Mouse (Mus musculus) hindbrain, embryonic 12.5 days (tissue): ENCODE measurements around the gene Hcrtr1. TPM values are rescaled to one million over a fixed set of nuclear protein-coding genes. Genes with fewer than 3 reads are reported as not detected.

Source experiments
- ATAC-seq: fragments of 200-750 bp; cut with Nextera tagmentation; 2 replicates; pipeline ENCODE4 v1.8.0; 2017; ENCODE audit warnings: moderate TSS enrichment; ENCODE audit not compliant: low FRiP score
- H3K27ac ChIP-seq: fragments of 300-500 bp; sonication (generic); 2 replicates; pipeline ENCODE4 v1.5.1; 2016; ENCODE audit warnings: mild to moderate bottlenecking
- H3K27me3 ChIP-seq: fragments of 300-500 bp; sonication (generic); 2 replicates; pipeline ENCODE4 v1.6.1; 2016; ENCODE audit warnings: mild to moderate bottlenecking
- H3K36me3 ChIP-seq: fragments of 300-500 bp; sonication (generic); 2 replicates; pipeline ENCODE4 v1.6.1; 2016; ENCODE audit warnings: mild to moderate bottlenecking
- H3K4me1 ChIP-seq: fragments of 300-500 bp; sonication (generic); 2 replicates; pipeline ENCODE4 v1.6.1; 2016
- H3K4me2 ChIP-seq: fragments of 300-500 bp; sonication (generic); replicated peaks from 2 replicates; pipeline ENCODE4 v1.6.1; 2016; ENCODE audit warnings: mild to moderate bottlenecking
- H3K4me3 ChIP-seq: fragments of 300-500 bp; sonication (generic); 2 replicates; pipeline ENCODE4 v1.5.1; 2016; ENCODE audit warnings: mild to moderate bottlenecking
- H3K9ac ChIP-seq: fragments of 300-500 bp; sonication (generic); 2 replicates; pipeline ENCODE4 v1.6.1; 2016; ENCODE audit warnings: mild to moderate bottlenecking, moderate library complexity
- H3K9me3 ChIP-seq: fragments of 300-500 bp; sonication (generic); replicated peaks from 2 replicates; pipeline ENCODE4 v1.6.1; 2016; ENCODE audit warnings: mild to moderate bottlenecking
- WGBS: fragments of 180-500 bp; shearing (Covaris S2); methylation state at CpG from one replicate; pipeline ENCODE4 v1.1.7; 2016; 5-methylcytosine and 5-hydroxymethylcytosine counted together
- polyA plus RNA-seq: library from polyadenylated mRNA; unstranded; fragments of >200 nt; fragmentation: Nextera tagmentation; extraction: Ambion mirVana; gene quantifications from 2 replicates; pipeline ENCODE4 v1.2.1, GENCODE M21; 2016

Hcrtr1 gene
- polyA plus RNA-seq, 1 experiment from 2014 or later = 1.3 TPM

GRCm38 (mm10) chr4:130082211-130082610 lies 56.9 kb downstream of the Hcrtr1 start:
- H3K27me3 ChIP-seq = peaks cover 35% of the 10 kb centered on the region
- no peak for ATAC-seq
- H3K9me3 ChIP-seq = no peaks in the 10 kb centered on the region
- H3K4me1 ChIP-seq = peaks cover 32% of the 10 kb centered on the region
- H3K4me3 ChIP-seq = no peak overlapping the region
- WGBS = 56% methylated on average over 9 of the region's 9 CpGs
- H3K36me3 ChIP-seq = no peaks in the 10 kb centered on the region
- H3K4me2 ChIP-seq = no peak overlapping the region
- H3K9ac ChIP-seq = no peak overlapping the region
- no peak overlapping the region for H3K27ac ChIP-seq

DNA sequence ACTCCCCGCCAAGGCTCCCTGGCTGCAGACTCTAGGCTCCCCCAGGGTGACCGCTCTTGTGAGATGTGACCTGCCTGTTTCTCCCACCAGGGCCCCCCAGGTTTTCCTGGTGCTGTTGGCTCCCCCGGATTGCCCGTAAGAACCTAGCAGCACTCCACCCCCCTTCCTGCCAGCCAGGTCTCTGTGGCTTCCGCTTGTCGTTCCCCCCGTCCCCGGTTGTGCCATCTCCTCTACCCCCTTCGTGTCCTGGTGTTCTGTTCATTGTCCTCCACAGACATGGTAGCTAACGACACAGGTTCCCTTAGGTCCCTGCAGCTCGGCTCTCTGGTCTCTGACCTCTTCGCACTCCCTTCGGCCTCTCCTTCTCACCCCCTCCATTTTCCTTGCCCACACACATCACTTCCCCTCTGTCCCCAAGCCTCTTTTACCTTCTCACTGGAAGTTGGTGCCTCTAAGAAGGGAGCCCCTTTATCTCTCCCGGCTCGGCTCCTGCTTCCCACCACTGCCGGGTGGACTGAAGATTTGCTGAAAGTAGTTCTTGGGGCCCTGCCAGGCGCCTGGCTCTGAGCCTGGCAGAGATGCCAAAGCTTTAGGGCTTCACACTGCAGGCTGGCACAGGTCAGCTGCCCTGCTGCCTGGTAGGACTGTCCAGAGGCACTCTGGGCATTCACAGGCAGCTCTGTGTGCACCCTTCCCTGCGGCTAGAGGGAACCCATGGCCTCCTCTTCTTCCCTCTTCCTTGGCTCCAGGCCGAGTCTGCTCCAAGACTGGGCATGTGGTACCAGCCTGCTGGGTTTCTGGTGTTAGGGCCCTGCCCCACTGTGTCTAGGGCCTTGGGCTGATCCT lies 57.6 kb downstream of the Hcrtr1 start:
- no peaks in the 10 kb centered on the region for H3K36me3 ChIP-seq
- no peaks in the 10 kb centered on the region for H3K9me3 ChIP-seq
- H3K4me3 ChIP-seq = no peak overlapping the region
- WGBS = 80% methylated on average over 19 of the region's 19 CpGs
- peaks cover 38% of the 10 kb centered on the region for H3K27me3 ChIP-seq
- H3K27ac ChIP-seq = no peak overlapping the region
- H3K4me1 ChIP-seq = peaks cover 37% of the 10 kb centered on the region
- H3K4me2 ChIP-seq = no peak overlapping the region
- H3K9ac ChIP-seq = peak overlapping the region; percentile 29; the same call in 1 of the 2 replicates
- ATAC-seq = no peak

Other genes with a start within 250 kb of the Hcrtr1 start
- 0.06 TPM in 1 of 2 replicates, not detected in the other for gene Spocd1, start 210.1 kb downstream of the Hcrtr1 start, polyA plus RNA-seq
- gene Adgrb2, start 154.5 kb downstream of the Hcrtr1 start, polyA plus RNA-seq = 10.3 and 12.6 TPM in 2 replicates
- gene Col16a1, start 91.5 kb downstream of the Hcrtr1 start, polyA plus RNA-seq = 29.8 and 32.5 TPM in 2 replicates
- 59.7 and 61.0 TPM in 2 replicates for gene Pef1, start 36.8 kb downstream of the Hcrtr1 start, polyA plus RNA-seq
- gene Tinagl1, start 35.8 kb upstream of the Hcrtr1 start, polyA plus RNA-seq = 10.6 and 11.0 TPM in 2 replicates
- 1.1 and 1.4 TPM in 2 replicates for gene Gm853, start 83.0 kb upstream of the Hcrtr1 start, polyA plus RNA-seq
- gene Serinc2, start 139.8 kb upstream of the Hcrtr1 start, polyA plus RNA-seq = 85.2 and 85.3 TPM in 2 replicates
- 44.2 and 46.0 TPM in 2 replicates for gene Fabp3, start 169.2 kb upstream of the Hcrtr1 start, polyA plus RNA-seq
- gene Gm10570, start 169.3 kb upstream of the Hcrtr1 start, polyA plus RNA-seq = 0.46 TPM in 1 of 2 replicates, not detected in the other
- gene Zcchc17, start 220.6 kb upstream of the Hcrtr1 start, polyA plus RNA-seq = 76.2 and 80.5 TPM in 2 replicates
- gene Snrnp40, start 220.8 kb upstream of the Hcrtr1 start, polyA plus RNA-seq = 147 and 151 TPM in 2 replicates